Mouse (Mus musculus) liver, postnatal 0 days (tissue): Measurements from ENCODE around the gene Nup85. TPM values are rescaled to one million over a fixed set of nuclear protein-coding genes. Genes with fewer than 3 reads are reported as not detected.

Experiments
- ATAC-seq: fragments of 200-750 bp; cut with Nextera tagmentation; 2 replicates; pipeline ENCODE4 v1.8.0; 2017; ENCODE audit warnings: mild to moderate bottlenecking, moderate library complexity
- DNase-seq: peaks from one replicate; pipeline ENCODE4 v3.0.0-alpha.2; 2016
- H3K27ac ChIP-seq: fragments of 300-500 bp; sonication (generic); 2 replicates; pipeline ENCODE4 v1.5.1; 2014; ENCODE audit warnings: antibody characterized with exemption, moderate library complexity, mild to moderate bottlenecking, low read depth
- H3K27me3 ChIP-seq: fragments of 300-500 bp; sonication (generic); 2 replicates; pipeline ENCODE4 v1.6.1; 2014; ENCODE audit warnings: low read length, control low read depth, mixed read lengths; ENCODE audit not compliant: insufficient read depth
- H3K36me3 ChIP-seq: fragments of 300-500 bp; sonication (generic); replicated peaks from 2 replicates; pipeline ENCODE4 v1.6.1; 2014; ENCODE audit warnings: mild to moderate bottlenecking, control low read depth, low read length, moderate library complexity, mixed read lengths; ENCODE audit not compliant: insufficient read depth
- H3K4me1 ChIP-seq: fragments of 300-500 bp; sonication (generic); 2 replicates; pipeline ENCODE4 v1.6.1; 2014; ENCODE audit warnings: antibody characterized with exemption, mild to moderate bottlenecking, control low read depth; ENCODE audit not compliant: insufficient read depth
- H3K4me2 ChIP-seq: fragments of 300-500 bp; sonication (generic); 2 replicates; pipeline ENCODE4 v1.6.1; 2014; ENCODE audit warnings: low read depth, mild to moderate bottlenecking, low read length, moderate library complexity, mixed read lengths
- H3K4me3 ChIP-seq: fragments of 300-500 bp; sonication (generic); 2 replicates; pipeline ENCODE4 v1.5.1; 2014; ENCODE audit warnings: low read depth, low read length
- H3K9ac ChIP-seq: fragments of 300-500 bp; sonication (generic); replicated peaks from 2 replicates; pipeline ENCODE4 v1.6.1; 2014; ENCODE audit warnings: mild to moderate bottlenecking, moderate library complexity
- H3K9me3 ChIP-seq: fragments of 300-500 bp; sonication (generic); 2 replicates; pipeline ENCODE4 v1.6.1; 2016; ENCODE audit warnings: mild to moderate bottlenecking, control low read depth, low read length, mixed read lengths
- CTCF ChIP-seq: sonication (generic); IDR thresholded peaks from 2 replicates; pipeline ENCODE4 v1.5.1; 2016; ENCODE audit warnings: antibody characterized with exemption, low read depth
- EP300 ChIP-seq: IDR thresholded peaks from 2 replicates; pipeline ENCODE4 v1.6.1; 2016; ENCODE audit warnings: antibody characterized with exemption, low read depth, mild to moderate bottlenecking
- WGBS: fragments of 180-500 bp; shearing (Covaris S2); extraction: QIAGEN DNeasy Blood & Tissue Kit; methylation state at CpG from one replicate; pipeline ENCODE4 v1.1.7; 2014; ENCODE audit not compliant: insufficient replicate concordance; 5-methylcytosine and 5-hydroxymethylcytosine counted together
- polyA plus RNA-seq: library from polyadenylated mRNA; unstranded; fragments of >200 nt; fragmentation: Nextera tagmentation; extraction: Ambion mirVana; gene quantifications from 2 replicates; pipeline ENCODE4 v1.2.1, GENCODE M21; 2015

Nup85 gene
- polyA plus RNA-seq, 1 experiment from 2014 or later = 46.0 TPM

DNA sequence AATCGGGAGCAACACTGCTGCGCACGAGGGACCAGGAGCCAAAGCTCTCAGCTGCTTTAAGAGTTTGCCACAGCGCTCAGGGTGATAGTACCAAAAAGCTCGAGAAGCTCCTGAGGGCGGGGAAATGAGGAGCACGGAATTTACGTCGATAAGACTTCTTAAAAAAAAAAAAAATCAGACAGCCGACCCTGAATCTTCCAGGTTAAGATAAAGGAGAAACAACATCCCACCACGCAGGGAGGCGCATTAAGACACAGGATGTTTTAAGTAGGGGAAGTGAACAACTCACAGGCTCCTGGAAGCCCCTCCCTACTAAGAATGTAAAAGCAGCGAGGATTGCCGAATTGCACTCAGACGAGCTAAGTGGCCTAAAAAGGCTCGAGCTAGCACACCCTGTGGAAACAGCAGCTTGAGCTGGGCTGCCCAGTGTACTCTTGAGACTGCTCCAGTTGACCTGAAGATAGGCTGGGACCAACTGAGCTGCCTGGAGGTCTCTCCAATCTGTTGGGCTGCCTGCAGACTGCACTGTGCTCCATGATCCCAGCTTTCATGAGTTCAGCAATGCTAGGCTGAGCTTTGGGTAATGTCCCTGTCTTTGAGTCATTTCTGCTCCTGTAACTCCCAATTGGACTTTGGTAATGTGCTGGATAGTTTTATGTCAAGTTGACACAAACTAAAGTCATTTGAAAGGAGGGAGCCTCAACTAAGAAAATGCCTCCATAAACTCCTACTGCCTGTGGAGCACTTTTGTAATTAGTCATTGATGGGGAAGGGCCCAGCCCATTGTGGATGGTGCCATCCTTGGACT, 49.1 kb downstream of the Nup85 start:
- H3K9ac ChIP-seq = peak overlapping the region; percentile 81
- H3K27me3 ChIP-seq = no peaks in the 10 kb centered on the region
- H3K4me2 ChIP-seq = peak overlapping the region; percentile 97
- no peaks in the 10 kb centered on the region for H3K9me3 ChIP-seq
- peak; percentile 37 for DNase-seq
- H3K4me3 ChIP-seq = peak overlapping the region; percentile 62
- H3K36me3 ChIP-seq = peaks cover 25% of the 10 kb centered on the region
- ATAC-seq = peak; percentile 3
- WGBS = under 1% methylated on average over 16 of the region's 16 CpGs
- H3K4me1 ChIP-seq = peaks cover 19% of the 10 kb centered on the region
- TF ChIP-seq CTCF (no peak), EP300 (no peak)
- H3K27ac ChIP-seq = peak overlapping the region; percentile 99

DNA sequence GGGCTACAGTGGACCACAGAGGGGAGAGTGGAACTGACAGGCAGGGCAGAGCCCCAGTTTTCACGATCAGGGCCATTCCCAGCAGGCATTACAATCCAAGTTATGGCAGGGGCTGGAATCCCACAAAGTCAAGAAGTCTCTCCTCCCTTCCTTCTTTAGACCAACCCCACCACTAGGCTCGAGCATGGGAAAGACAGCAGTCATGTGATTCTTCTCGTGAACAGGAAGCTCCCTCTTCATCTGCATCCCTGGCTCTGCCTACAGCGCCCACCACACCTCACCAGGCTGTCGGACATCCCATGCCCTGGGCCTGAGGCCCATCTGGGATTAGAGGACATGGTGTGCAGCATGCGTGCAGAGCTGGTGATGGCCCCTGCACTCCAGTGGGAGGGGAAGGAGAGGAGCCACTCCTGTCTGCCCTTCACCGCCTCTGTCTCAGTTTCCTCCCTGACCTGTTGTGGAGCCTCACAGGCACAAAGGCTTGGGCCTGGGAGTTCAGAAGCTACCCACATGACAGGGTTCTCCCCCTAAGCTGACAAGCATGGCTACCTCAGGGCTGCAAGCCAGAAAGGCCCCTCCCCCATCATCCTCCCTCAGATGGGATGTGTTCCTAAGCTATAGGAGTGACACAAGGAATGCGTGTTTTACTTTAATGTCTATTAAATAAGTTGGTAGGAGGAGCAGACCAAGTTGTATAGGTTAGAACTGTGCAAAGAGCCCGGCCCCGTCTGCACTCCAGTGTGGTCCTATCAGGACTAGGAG, 50.3 kb downstream of the Nup85 start:
- TF ChIP-seq CTCF (no peak), EP300 (no peak)
- Histone ChIP-seq H3K4me3 (no peak overlapping the region), H3K27ac (no peak overlapping the region), H3K36me3 (peaks cover 13% of the 10 kb centered on the region), H3K27me3 (no peaks in the 10 kb centered on the region), H3K9ac (no peak overlapping the region), H3K4me1 (peaks cover 19% of the 10 kb centered on the region), H3K4me2 (no peak overlapping the region), H3K9me3 (no peaks in the 10 kb centered on the region)
- 80% methylated on average over 10 of the region's 10 CpGs for WGBS
- DNase-seq (no peak), ATAC-seq (no peak)

DNA sequence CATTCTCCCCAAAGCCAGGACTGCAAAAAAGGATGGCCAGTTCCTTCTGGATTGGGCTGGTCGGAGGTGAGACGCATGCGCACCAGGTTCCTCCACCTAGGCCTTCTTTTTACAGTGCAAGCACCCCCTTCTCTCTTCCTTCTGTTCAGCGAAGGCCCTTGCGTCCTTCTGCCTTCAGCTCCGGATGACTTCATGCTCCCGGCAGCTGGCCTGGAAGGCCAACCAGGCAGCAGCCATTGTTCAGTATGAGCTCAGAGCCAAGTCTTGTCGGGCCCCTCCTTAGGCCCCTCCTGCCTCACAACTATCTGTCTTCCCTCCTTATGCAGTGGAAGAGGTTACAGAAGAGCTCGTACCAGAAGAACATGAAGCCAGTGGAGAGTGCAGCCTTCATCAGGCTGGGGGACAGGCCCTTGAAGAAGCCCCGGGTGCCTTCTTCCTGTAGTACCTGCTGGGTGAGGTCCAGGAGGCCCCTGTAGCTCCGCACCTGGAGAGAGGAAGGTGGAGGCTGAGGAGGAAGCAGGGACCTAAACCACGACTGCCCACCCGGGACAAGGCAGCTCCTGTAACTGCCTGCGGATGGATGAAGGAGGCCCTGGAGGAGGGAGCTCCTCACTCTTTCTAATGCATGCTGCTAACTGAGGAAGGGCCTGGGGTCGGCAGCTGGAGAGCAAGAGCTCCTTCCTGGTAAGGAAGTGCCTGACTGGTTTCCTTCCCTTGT, 51.0 kb downstream of the Nup85 start:
- H3K4me1 ChIP-seq = peaks cover 19% of the 10 kb centered on the region
- no peak overlapping the region for H3K9ac ChIP-seq

DNA sequence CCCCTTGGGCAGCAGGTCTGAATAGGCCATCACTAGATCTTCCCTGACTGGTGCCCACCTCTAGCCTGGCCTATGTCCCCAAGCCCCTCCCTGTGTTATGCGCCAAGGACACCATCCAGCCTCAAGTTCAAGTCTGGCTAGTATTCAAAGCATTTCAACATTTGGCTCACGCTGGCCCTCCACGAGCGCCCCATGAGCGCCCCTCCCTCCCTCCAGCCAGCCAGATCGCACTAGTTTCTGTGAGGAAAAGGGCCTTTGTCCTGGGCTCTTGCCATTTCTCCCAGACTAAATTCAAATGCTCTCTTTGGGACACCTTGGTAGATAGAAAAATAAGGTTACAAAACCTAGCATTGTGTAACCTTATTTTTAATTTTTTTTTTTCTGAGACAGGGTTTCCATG, 51.6 kb downstream of the Nup85 start:
- no peak for DNase-seq
- Histone ChIP-seq H3K36me3 (peaks cover 15% of the 10 kb centered on the region), H3K4me3 (no peak overlapping the region), H3K4me1 (peaks cover 19% of the 10 kb centered on the region), H3K9ac (no peak overlapping the region), H3K9me3 (no peaks in the 10 kb centered on the region), H3K27ac (no peak overlapping the region), H3K4me2 (no peak overlapping the region), H3K27me3 (no peaks in the 10 kb centered on the region)
- 86% methylated on average over 6 of the region's 6 CpGs for WGBS
- no peak for ATAC-seq
- TF ChIP-seq EP300 (no peak), CTCF (no peak)

More for the DNA sequence above, 51.0 kb downstream of the Nup85 start:
- DNase-seq (peak; percentile 12), ATAC-seq (no peak)
- WGBS = 76% methylated on average over 14 of the region's 15 CpGs
- no peaks in the 10 kb centered on the region for H3K9me3 ChIP-seq
- no peak for TF ChIP-seq CTCF
- no peak for TF ChIP-seq EP300
- H3K4me3 ChIP-seq = no peak overlapping the region
- H3K4me2 ChIP-seq = no peak overlapping the region
- H3K36me3 ChIP-seq = peaks cover 11% of the 10 kb centered on the region
- H3K27me3 ChIP-seq = no peaks in the 10 kb centered on the region
- H3K27ac ChIP-seq = no peak overlapping the region

DNA sequence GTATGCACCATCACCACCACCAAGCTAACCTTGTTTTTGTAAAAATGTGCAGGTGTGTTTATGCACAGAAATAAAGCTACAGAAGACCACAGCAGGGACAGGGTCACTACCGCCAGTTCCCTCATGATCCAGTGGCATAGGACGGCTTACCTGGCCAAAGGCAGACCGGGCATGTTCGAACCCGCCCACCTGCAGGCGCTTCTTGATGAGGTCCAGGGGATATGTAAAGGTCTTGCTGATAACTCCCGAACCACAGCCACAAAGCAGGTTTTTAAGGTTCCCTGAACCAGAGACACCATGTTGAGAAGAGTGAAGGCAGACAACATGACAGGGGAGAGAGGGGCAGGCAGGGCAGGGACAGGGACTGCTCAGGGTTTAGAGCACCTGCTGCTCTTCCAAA, 52.1 kb downstream of the Nup85 start:
- Histone ChIP-seq H3K27me3 (no peaks in the 10 kb centered on the region), H3K9ac (no peak overlapping the region), H3K27ac (no peak overlapping the region), H3K4me2 (no peak overlapping the region), H3K4me1 (peaks cover 15% of the 10 kb centered on the region), H3K4me3 (no peak overlapping the region), H3K9me3 (no peaks in the 10 kb centered on the region), H3K36me3 (peaks cover 20% of the 10 kb centered on the region)
- 85% methylated on average over 7 of the region's 7 CpGs for WGBS
- TF ChIP-seq CTCF = no peak
- no peak for TF ChIP-seq EP300
- DNase-seq = no peak
- no peak for ATAC-seq

DNA sequence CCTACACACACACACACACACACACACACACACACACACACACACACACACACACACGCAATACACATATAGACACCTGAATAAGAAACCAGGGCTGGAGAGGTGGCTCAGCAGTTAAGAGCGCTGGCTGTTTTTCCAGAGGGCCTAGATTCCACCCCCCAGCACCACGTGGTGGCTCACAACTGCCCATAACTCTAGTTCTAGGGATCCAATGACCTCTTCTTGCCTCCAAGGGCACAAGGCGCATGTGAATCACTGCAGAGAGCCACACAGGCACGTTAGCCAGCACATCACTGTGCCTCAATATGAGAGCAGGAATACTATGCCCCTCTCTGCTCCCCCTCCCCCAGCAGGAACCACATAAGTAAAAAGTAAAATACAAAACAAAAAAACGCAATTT, 52.7 kb downstream of the Nup85 start:
- Histone ChIP-seq H3K36me3 (peaks cover 22% of the 10 kb centered on the region), H3K27me3 (no peaks in the 10 kb centered on the region), H3K9ac (no peak overlapping the region), H3K4me1 (peaks cover 9% of the 10 kb centered on the region), H3K4me2 (no peak overlapping the region), H3K4me3 (no peak overlapping the region), H3K9me3 (no peaks in the 10 kb centered on the region), H3K27ac (no peak overlapping the region)
- WGBS = 75% methylated on average over 6 of the region's 6 CpGs
- DNase-seq (no peak), ATAC-seq (no peak)
- no peak for TF ChIP-seq EP300
- TF ChIP-seq CTCF = no peak
